In the genomic region with DNA sequence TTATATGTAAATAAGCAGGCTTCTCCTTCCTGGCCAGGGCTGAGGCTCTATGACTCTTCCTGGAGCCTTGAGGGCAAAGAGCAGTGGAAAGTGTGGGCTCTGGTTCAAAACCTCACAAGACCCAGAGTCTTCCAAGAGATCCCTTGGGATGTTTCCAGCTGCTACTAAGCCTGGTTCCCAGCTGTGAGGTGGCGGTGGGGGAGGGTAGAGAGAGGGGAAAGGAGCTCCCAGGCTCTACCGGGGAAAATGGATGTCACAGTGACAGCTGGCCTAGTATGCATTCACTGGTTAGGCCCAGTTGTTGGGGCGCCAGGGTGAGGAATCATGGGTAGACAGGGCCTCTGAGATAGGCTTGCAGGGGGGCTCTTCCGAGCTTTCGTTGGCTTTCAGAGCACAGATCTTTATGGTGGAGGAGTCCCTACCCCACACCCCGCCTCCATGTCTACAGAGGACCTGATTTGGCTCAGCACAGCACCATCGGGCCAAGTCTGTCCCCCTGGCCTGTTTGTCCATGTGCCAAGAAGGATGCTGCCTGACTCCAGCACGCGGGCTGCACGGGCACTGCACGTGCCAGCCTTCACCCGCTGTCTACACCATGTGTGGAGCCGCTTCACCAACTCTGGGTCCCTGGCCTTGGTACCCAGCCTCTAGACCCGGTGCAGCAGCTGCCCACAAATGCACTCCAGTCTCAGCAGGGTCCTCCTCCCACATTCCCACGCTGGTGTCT, we compare ENCODE assay signal across 14 mouse cellular contexts. TPM values are rescaled to one million over a fixed set of nuclear protein-coding genes. Genes with fewer than 3 reads are reported as not detected.
DNase-seq lines count a peak whose midpoint lies in the region; ATAC-seq and TF ChIP-seq lines count a peak whose summit lies in the region.
"Had no signal": no experiment of that assay in that cellular context is flagged by ENCODE, and none has a peak within 500 bp of the region (broad histone marks: within the 10 kb centered on the region; RNA-seq: fewer than 3 reads in every experiment).

No protein-coding gene starts in this region.

- 0 out of 2 replicates have a peak, but pooled peaks cover 17% of the 10 kb centered on the region for H3K4me1 ChIP-seq in hindbrain, embryonic 14.5 days (replicated peaks; ENCODE audit: control insufficient read depth, insufficient read depth, low read length)
- H3K4me1 ChIP-seq in midbrain, postnatal 0 days (ENCODE audit: insufficient read depth, low read length): 0 out of 2 replicates have a peak, but pooled peaks cover 8% of the 10 kb centered on the region

- WGBS in hindbrain, embryonic 14.5 days: 64% methylated on average over 15 of the region's 15 CpGs
- WGBS in midbrain, postnatal 0 days: 68% methylated on average over 15 of the region's 15 CpGs

- no peak for TF ChIP-seq CTCF in midbrain, postnatal 0 days (IDR thresholded peaks at IDR 0.05)

- H3K4me3 ChIP-seq in hindbrain, embryonic 14.5 days (replicated peaks; ENCODE audit: low read length): no peak overlapping the region
- no peak overlapping the region for H3K4me3 ChIP-seq in midbrain, postnatal 0 days (ENCODE audit: low read depth, low read length)
- H3K4me3 ChIP-seq: erythroblast, embryonic 14.5 days had no signal

- no peaks in the 10 kb centered on the region; the same call in 1 of the 2 replicates for H3K27me3 ChIP-seq in hindbrain, embryonic 14.5 days (ENCODE audit: control insufficient read depth, insufficient read depth, low read length)
- H3K27me3 ChIP-seq in midbrain, postnatal 0 days (ENCODE audit: insufficient read depth, low read length): 0 out of 2 replicates have a peak, but pooled peaks cover 3% of the 10 kb centered on the region

- no peaks in the 10 kb centered on the region for H3K9me3 ChIP-seq in hindbrain, embryonic 14.5 days (ENCODE audit: control insufficient read depth, low read length)
- no peaks in the 10 kb centered on the region for H3K9me3 ChIP-seq in midbrain, postnatal 0 days (ENCODE audit: low read length)

- peak overlapping the region; percentile 51; the same call in 1 of the 2 replicates for H3K27ac ChIP-seq in hindbrain, embryonic 14.5 days
- H3K27ac ChIP-seq in midbrain, postnatal 0 days (ENCODE audit: low read depth, low read length): no peak overlapping the region
- H3K27ac ChIP-seq: liver, embryonic 14.5 days had no signal

- no peak overlapping the region for H3K9ac ChIP-seq in hindbrain, embryonic 14.5 days
- H3K9ac ChIP-seq in midbrain, postnatal 0 days (replicated peaks; ENCODE audit: low read length, poor library complexity, severe bottlenecking): no peak overlapping the region
- H3K9ac ChIP-seq: liver, embryonic 14.5 days had no signal

- no peaks in the 10 kb centered on the region for H3K36me3 ChIP-seq in hindbrain, embryonic 14.5 days (replicated peaks; ENCODE audit: control insufficient read depth, insufficient read depth)
- no peaks in the 10 kb centered on the region for H3K36me3 ChIP-seq in midbrain, postnatal 0 days (ENCODE audit: insufficient read depth, low read length)

- DNase-seq in heart, postnatal 10 days: peak; percentile 49 to 67
- DNase-seq in heart, postnatal 36 days: no peak
- DNase-seq in retina, postnatal 1 day: peak; percentile 40
- DNase-seq in retina, embryonic 14.5 days (ENCODE audit: low spot score): no peak
- no peak for DNase-seq in hindbrain, embryonic 14.5 days (ENCODE audit: low spot score)
- peak; percentile 65 for DNase-seq in midbrain, postnatal 0 days (ENCODE audit: low spot score)
- no peak for DNase-seq in layer of hippocampus, adult 18-20 months (ENCODE audit: low spot score in 2 of 2)
- no peak for DNase-seq in urinary bladder, postnatal 14 days (ENCODE audit: low spot score)
- DNase-seq: adrenal gland, adult 2 months; cerebellum, adult 8-10 months; right cerebral cortex, postnatal 25 days had no signal

- 0 out of 2 replicates have a peak, but pooled peaks have one; percentile 25 for ATAC-seq in hindbrain, embryonic 14.5 days (ENCODE audit: low FRiP score)
- ATAC-seq in midbrain, postnatal 0 days (ENCODE audit: low FRiP score): no peak

- H3K4me2 ChIP-seq in hindbrain, embryonic 14.5 days (replicated peaks): no peak overlapping the region
- no peak overlapping the region for H3K4me2 ChIP-seq in midbrain, postnatal 0 days (ENCODE audit: low read depth, low read length, poor library complexity, severe bottlenecking)

- intact Hi-C loops in heart, postnatal 10 days (cut with DNase I): no loop called here
- intact Hi-C loops in heart, postnatal 36 days (cut with DNase I): no loop called here

RNA-seq across cellular contexts. Expression of a gene that starts 24.2 kb away (rescaled TPM):
- under 1 TPM; 0.84 to 0.87 TPM for total RNA-seq in heart, postnatal 10 days (2021)
- under 1 TPM; 0.64 to 0.68 TPM for total RNA-seq in heart, postnatal 36 days (2021)
- polyA plus RNA-seq in hindbrain, embryonic 14.5 days (2014; fragmentation: Nextera tagmentation; extraction: Ambion mirVana): 2.0 and 2.2 TPM in 2 replicates
- 22.3 and 22.8 TPM in 2 replicates for total RNA-seq in midbrain, postnatal 0 days (2014; rRNA removed)
- 5.1 and 5.6 TPM in 2 replicates for polyA plus RNA-seq in midbrain, postnatal 0 days (2015; fragmentation: Nextera tagmentation; extraction: Ambion mirVana)
- 10 to 100 TPM; 16.5 to 26.3 TPM for total RNA-seq in layer of hippocampus, adult 18-20 months (2021)
- total RNA-seq: granulocyte monocyte progenitor cell, adult 5-6 weeks had no signal
- polyA plus RNA-seq: erythroblast, embryonic 14.5 days had no signal

RNA-seq across cellular contexts. Expression of a gene that starts 49.0 kb away (rescaled TPM):
- 1 to 10 TPM; 2.7 to 4.4 TPM for total RNA-seq in heart, postnatal 10 days (2021)
- total RNA-seq in heart, postnatal 36 days (2021): under 1 TPM; 0.33 to 0.92 TPM
- polyA plus RNA-seq in hindbrain, embryonic 14.5 days (2014; fragmentation: Nextera tagmentation; extraction: Ambion mirVana): 38.2 and 48.5 TPM in 2 replicates
- total RNA-seq in midbrain, postnatal 0 days (2014; rRNA removed): 11.1 and 16.9 TPM in 2 replicates
- 5.1 and 5.2 TPM in 2 replicates for polyA plus RNA-seq in midbrain, postnatal 0 days (2015; fragmentation: Nextera tagmentation; extraction: Ambion mirVana)
- 1 to 10 TPM; 1.8 to 1.9 TPM for total RNA-seq in layer of hippocampus, adult 18-20 months (2021)
- total RNA-seq: granulocyte monocyte progenitor cell, adult 5-6 weeks had no signal

Comparison
In these comparisons a context has a peak if more than half of its experiments do, and no peak if none do; other contexts are left out.
1. DNase-seq: peak in heart, postnatal 10 days (2 of 2), retina, postnatal 1 day (single experiment) and midbrain, postnatal 0 days (single experiment); none in heart, postnatal 36 days (0 of 2), retina, embryonic 14.5 days (single experiment), hindbrain, embryonic 14.5 days (single experiment), layer of hippocampus, adult 18-20 months (0 of 2) and urinary bladder, postnatal 14 days (single experiment).
2. RNA of a gene that starts 24.2 kb away (total RNA-seq): 16.5 to 26.3 TPM in layer of hippocampus, adult 18-20 months and 22.3 to 22.8 TPM in midbrain, postnatal 0 days; 0.84 to 0.87 TPM in heart, postnatal 10 days and 0.64 to 0.68 TPM in heart, postnatal 36 days; every median in the first group is over 4 times any median in the second.